Mouse (Mus musculus): ENCODE data around the gene Apol9b. TPM values are rescaled to one million over a fixed set of nuclear protein-coding genes. Genes with fewer than 3 reads are reported as not detected.
A peak's percentile ranks its signal among the peaks of the same experiment; 100 is the strongest.

Gene Apol9b
- total RNA-seq, 1 experiment, result not detected

- no peak for DNase-seq (ENCODE audit: low read depth, low spot score)
- no peaks in the 10 kb centered on the region for H3K9me3 ChIP-seq (ENCODE audit: control insufficient read depth, insufficient read depth, low read depth, low read length)
- no peak overlapping the region for H3K4me3 ChIP-seq (ENCODE audit: insufficient read depth in 1 of 2, low read depth in 1 of 2, low read length in 2 of 2, poor library complexity in 1 of 2, severe bottlenecking in 1 of 2)
- H3K4me1 ChIP-seq (ENCODE audit: control insufficient read depth in 2 of 2, insufficient read depth in 2 of 2, low read length in 2 of 2, poor library complexity in 1 of 2), result peaks cover 0 to 3% of the 10 kb centered on the region in 2 experiments; a peak in 1 of 4 replicates
- H3K27ac ChIP-seq (ENCODE audit: insufficient read depth, low read depth, low read length, poor library complexity, severe bottlenecking), result no peak overlapping the region
- in situ Hi-C loops (cut with MboI; ENCODE audit: low sequenced_read_pairs in 2 of 2, unreplicated experiment in 2 of 2), result no loop called here
- TF ChIP-seq ZC3H11A (IDR thresholded peaks at IDR 0.05; ENCODE audit: borderline replicate concordance, low read depth, low read length), result no peak
- TF ChIP-seq HCFC1 (IDR thresholded peaks at IDR 0.05; ENCODE audit: borderline replicate concordance, insufficient read depth, low read length), result no peak
- no peak for TF ChIP-seq ZNF384 (IDR thresholded peaks at IDR 0.05; ENCODE audit: low read depth, low read length)
- TF ChIP-seq CHD2 (IDR thresholded peaks at IDR 0.05; ENCODE audit: low read depth, low read length), result no peak
- TF ChIP-seq MAFK (IDR thresholded peaks at IDR 0.05; ENCODE audit: insufficient read depth, low read depth, low read length), result no peak
- H3K9ac ChIP-seq (ENCODE audit: insufficient read depth, low read depth, low read length, poor library complexity, severe bottlenecking), result no peak overlapping the region
- no peaks in the 10 kb centered on the region for H3K36me3 ChIP-seq (ENCODE audit: control insufficient read depth, insufficient read depth, low read length, poor library complexity, severe bottlenecking)
These were observed 23.6 kb downstream of the Apol9b start for GRCm38 (mm10) chr15:77752443-77752842.

DNA sequence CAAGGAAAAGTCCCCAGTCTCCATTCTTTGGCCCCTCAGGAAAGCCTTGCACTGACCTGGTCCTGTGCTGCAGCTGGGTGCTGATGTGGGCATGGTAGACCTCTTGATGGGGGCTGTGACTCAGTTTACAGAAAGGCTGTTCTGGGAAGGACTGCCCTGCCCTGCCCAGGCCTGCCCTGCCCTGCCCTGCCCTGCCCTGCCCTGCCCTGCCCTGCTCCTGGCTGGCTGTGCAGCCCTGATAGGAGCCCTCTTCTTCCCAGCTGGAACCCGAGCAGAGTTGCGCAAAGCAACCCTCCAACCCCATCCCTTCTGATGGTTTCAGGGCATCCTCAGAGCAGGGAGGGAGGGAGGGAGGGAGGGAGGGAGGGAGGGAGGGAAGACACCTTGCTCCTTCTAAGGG, 26.3 kb downstream of the Apol9b start:
- in situ Hi-C loops (cut with MboI; ENCODE audit: low sequenced_read_pairs in 2 of 2, unreplicated experiment in 2 of 2), result no loop called here
- no peaks in the 10 kb centered on the region for H3K9me3 ChIP-seq (ENCODE audit: control insufficient read depth, insufficient read depth, low read depth, low read length)
- H3K27ac ChIP-seq (ENCODE audit: insufficient read depth, low read depth, low read length, poor library complexity, severe bottlenecking), result no peak overlapping the region
- no peak for DNase-seq (ENCODE audit: low read depth, low spot score)
- H3K36me3 ChIP-seq (ENCODE audit: control insufficient read depth, insufficient read depth, low read length, poor library complexity, severe bottlenecking), result peaks cover under 1% of the 10 kb centered on the region; the same call in 1 of the 2 replicates
- no peak overlapping the region for H3K9ac ChIP-seq (ENCODE audit: insufficient read depth, low read depth, low read length, poor library complexity, severe bottlenecking)
- TF ChIP-seq MAFK (IDR thresholded peaks at IDR 0.05; ENCODE audit: insufficient read depth, low read depth, low read length) (no peak), ZC3H11A (IDR thresholded peaks at IDR 0.05; ENCODE audit: borderline replicate concordance, low read depth, low read length) (no peak), HCFC1 (IDR thresholded peaks at IDR 0.05; ENCODE audit: borderline replicate concordance, insufficient read depth, low read length) (no peak), CHD2 (IDR thresholded peaks at IDR 0.05; ENCODE audit: low read depth, low read length) (no peak), ZNF384 (IDR thresholded peaks at IDR 0.05; ENCODE audit: low read depth, low read length) (no peak)
- no peak overlapping the region for H3K4me3 ChIP-seq (ENCODE audit: insufficient read depth in 1 of 2, low read depth in 1 of 2, low read length in 2 of 2, poor library complexity in 1 of 2, severe bottlenecking in 1 of 2)
- H3K4me1 ChIP-seq (ENCODE audit: control insufficient read depth in 2 of 2, insufficient read depth in 2 of 2, low read length in 2 of 2, poor library complexity in 1 of 2), result peaks cover 0 to 4% of the 10 kb centered on the region in 2 experiments; a peak in 1 of 4 replicates

- H3K36me3 ChIP-seq (ENCODE audit: control insufficient read depth, insufficient read depth, low read length, poor library complexity, severe bottlenecking), result peaks cover 6% of the 10 kb centered on the region; the same call in 1 of the 2 replicates
- H3K4me3 ChIP-seq (ENCODE audit: insufficient read depth in 1 of 2, low read depth in 1 of 2, low read length in 2 of 2, poor library complexity in 1 of 2, severe bottlenecking in 1 of 2), result no peak overlapping the region
- no peak for TF ChIP-seq MAFK (IDR thresholded peaks at IDR 0.05; ENCODE audit: insufficient read depth, low read depth, low read length)
- no peak for TF ChIP-seq HCFC1 (IDR thresholded peaks at IDR 0.05; ENCODE audit: borderline replicate concordance, insufficient read depth, low read length)
- no peak for TF ChIP-seq ZC3H11A (IDR thresholded peaks at IDR 0.05; ENCODE audit: borderline replicate concordance, low read depth, low read length)
- no peak for TF ChIP-seq ZNF384 (IDR thresholded peaks at IDR 0.05; ENCODE audit: low read depth, low read length)
- no peak for TF ChIP-seq CHD2 (IDR thresholded peaks at IDR 0.05; ENCODE audit: low read depth, low read length)
- H3K9ac ChIP-seq (ENCODE audit: insufficient read depth, low read depth, low read length, poor library complexity, severe bottlenecking), result no peak overlapping the region
- H3K27ac ChIP-seq (ENCODE audit: insufficient read depth, low read depth, low read length, poor library complexity, severe bottlenecking), result no peak overlapping the region
- in situ Hi-C loops (cut with MboI; ENCODE audit: low sequenced_read_pairs in 2 of 2, unreplicated experiment in 2 of 2), result no loop called here
- DNase-seq (ENCODE audit: low read depth, low spot score), result no peak
- H3K4me1 ChIP-seq (ENCODE audit: control insufficient read depth in 2 of 2, insufficient read depth in 2 of 2, low read length in 2 of 2, poor library complexity in 1 of 2), result peaks cover 0 to 5% of the 10 kb centered on the region in 2 experiments; a peak in 1 of 4 replicates
- H3K9me3 ChIP-seq (ENCODE audit: control insufficient read depth, insufficient read depth, low read depth, low read length), result no peaks in the 10 kb centered on the region
These were observed 27.2 kb downstream of the Apol9b start for GRCm38 (mm10) chr15:77756081-77756480.

- peaks cover 14% of the 10 kb centered on the region for H3K36me3 ChIP-seq (ENCODE audit: control insufficient read depth, insufficient read depth, low read length, poor library complexity, severe bottlenecking)
- H3K4me1 ChIP-seq (ENCODE audit: control insufficient read depth in 2 of 2, insufficient read depth in 2 of 2, low read length in 2 of 2, poor library complexity in 1 of 2), result peaks cover 0 to 7% of the 10 kb centered on the region in 2 experiments; a peak in 1 of 4 replicates
- peak; percentile 48 for DNase-seq (ENCODE audit: low read depth, low spot score)
- H3K9me3 ChIP-seq (ENCODE audit: control insufficient read depth, insufficient read depth, low read depth, low read length), result no peaks in the 10 kb centered on the region
- TF ChIP-seq CHD2 (IDR thresholded peaks at IDR 0.05; ENCODE audit: low read depth, low read length), result no peak
- TF ChIP-seq HCFC1 (IDR thresholded peaks at IDR 0.05; ENCODE audit: borderline replicate concordance, insufficient read depth, low read length), result no peak
- TF ChIP-seq ZNF384 (IDR thresholded peaks at IDR 0.05; ENCODE audit: low read depth, low read length), result no peak
- no peak for TF ChIP-seq MAFK (IDR thresholded peaks at IDR 0.05; ENCODE audit: insufficient read depth, low read depth, low read length)
- no peak for TF ChIP-seq ZC3H11A (IDR thresholded peaks at IDR 0.05; ENCODE audit: borderline replicate concordance, low read depth, low read length)
- no peak within 1 kb of the TSS for H3K4me3 ChIP-seq (ENCODE audit: insufficient read depth in 1 of 2, low read depth in 1 of 2, low read length in 2 of 2, poor library complexity in 1 of 2, severe bottlenecking in 1 of 2)
- no peak within 1 kb of the TSS for H3K9ac ChIP-seq (ENCODE audit: insufficient read depth, low read depth, low read length, poor library complexity, severe bottlenecking)
- H3K27ac ChIP-seq (ENCODE audit: insufficient read depth, low read depth, low read length, poor library complexity, severe bottlenecking), result no peak within 1 kb of the TSS
- in situ Hi-C loops (cut with MboI; ENCODE audit: low sequenced_read_pairs in 2 of 2, unreplicated experiment in 2 of 2), result no loop called here
These were observed 28.0 kb downstream of the Apol9b start, which contains the start of gene Apol8 for GRCm38 (mm10) chr15:77756848-77757247. Apol8 (minus strand) TSS chr15:77757003.
